Comparison of ENCODE assay signal across 9 mouse cellular contexts in the genomic region with DNA sequence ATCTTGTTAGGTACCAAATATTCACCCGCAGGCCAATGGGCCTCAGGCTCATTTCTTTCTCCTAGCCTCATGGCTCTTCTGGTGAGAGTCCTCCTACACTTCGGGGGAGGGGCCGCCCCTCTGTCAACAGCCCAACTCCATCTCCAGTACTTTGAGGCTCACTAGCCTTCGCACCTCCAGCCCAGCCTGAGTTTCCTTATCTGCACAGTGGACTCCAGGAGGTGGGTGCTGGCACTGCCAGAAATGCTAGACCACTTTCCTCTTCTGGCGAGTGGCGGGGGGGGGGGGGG. TPM values are rescaled to one million over a fixed set of nuclear protein-coding genes. Genes with fewer than 3 reads are reported as not detected.
DNase-seq lines count a peak whose midpoint lies in the region; ATAC-seq and TF ChIP-seq lines count a peak whose summit lies in the region.
"Had no signal": no experiment of that assay in that cellular context is flagged by ENCODE, and none has a peak within 500 bp of the region (broad histone marks: within the 10 kb centered on the region; RNA-seq: fewer than 3 reads in every experiment).

No protein-coding gene starts in this region.

- no peak overlapping the region for H3K9ac ChIP-seq in liver, embryonic 12.5 days
- no peak overlapping the region for H3K9ac ChIP-seq in liver, postnatal 0 days (replicated peaks)
- H3K9ac ChIP-seq in heart, embryonic 15.5 days, result 0 out of 2 replicates have a peak overlapping the region, but pooled peaks have one; percentile 48
- H3K9ac ChIP-seq in midbrain, embryonic 16.5 days (ENCODE audit: low read depth, low read length), result peak overlapping the region; percentile 48

- no peak overlapping the region for H3K4me2 ChIP-seq in liver, embryonic 12.5 days
- H3K4me2 ChIP-seq in liver, postnatal 0 days (ENCODE audit: low read depth, low read length), result no peak overlapping the region
- H3K4me2 ChIP-seq in heart, embryonic 15.5 days, result peak overlapping the region; percentile 66; the same call in 1 of the 2 replicates
- no peak overlapping the region for H3K4me2 ChIP-seq in midbrain, embryonic 16.5 days (ENCODE audit: low read length)

- H3K4me3 ChIP-seq in liver, embryonic 12.5 days, result no peak overlapping the region
- no peak overlapping the region for H3K4me3 ChIP-seq in liver, postnatal 0 days (ENCODE audit: low read depth, low read length)
- no peak overlapping the region for H3K4me3 ChIP-seq in heart, embryonic 15.5 days
- no peak overlapping the region for H3K4me3 ChIP-seq in midbrain, embryonic 16.5 days (ENCODE audit: low read depth, low read length)
- H3K4me3 ChIP-seq: left cerebral cortex, adult 2 months had no signal

- peaks cover 47% of the 10 kb centered on the region for H3K4me1 ChIP-seq in liver, embryonic 12.5 days
- peaks cover 27% of the 10 kb centered on the region for H3K4me1 ChIP-seq in liver, postnatal 0 days (ENCODE audit: insufficient read depth)
- H3K4me1 ChIP-seq in heart, embryonic 15.5 days (replicated peaks), result peaks cover 49% of the 10 kb centered on the region
- peaks cover 47% of the 10 kb centered on the region for H3K4me1 ChIP-seq in midbrain, embryonic 16.5 days (ENCODE audit: control insufficient read depth, insufficient read depth, low read length)

- no peaks in the 10 kb centered on the region for H3K9me3 ChIP-seq in liver, embryonic 12.5 days (replicated peaks)
- H3K9me3 ChIP-seq in liver, postnatal 0 days (ENCODE audit: low read length), result no peaks in the 10 kb centered on the region
- no peaks in the 10 kb centered on the region for H3K9me3 ChIP-seq in heart, embryonic 15.5 days (replicated peaks)
- H3K9me3 ChIP-seq in midbrain, embryonic 16.5 days (replicated peaks; ENCODE audit: control insufficient read depth, low read length, poor library complexity, severe bottlenecking), result no peaks in the 10 kb centered on the region

- WGBS in liver, embryonic 12.5 days (ENCODE audit: insufficient replicate concordance), result 12% methylated on average over 6 of the region's 6 CpGs
- WGBS in liver, postnatal 0 days (ENCODE audit: insufficient replicate concordance), result 11% methylated on average over 5 of the region's 6 CpGs
- WGBS in heart, embryonic 15.5 days, result 6% methylated on average over 6 of the region's 6 CpGs
- 26% methylated on average over 4 of the region's 6 CpGs for WGBS in midbrain, embryonic 16.5 days

- peaks cover 75% of the 10 kb centered on the region for H3K27me3 ChIP-seq in liver, embryonic 12.5 days (replicated peaks)
- H3K27me3 ChIP-seq in liver, postnatal 0 days (ENCODE audit: insufficient read depth, low read length), result peaks cover 14% of the 10 kb centered on the region; the same call in 1 of the 2 replicates
- H3K27me3 ChIP-seq in heart, embryonic 15.5 days, result no peaks in the 10 kb centered on the region
- no peaks in the 10 kb centered on the region for H3K27me3 ChIP-seq in midbrain, embryonic 16.5 days (ENCODE audit: control insufficient read depth, insufficient read depth, low read depth, low read length)

- no peak for TF ChIP-seq EP300 in liver, postnatal 0 days (IDR thresholded peaks at IDR 0.05; ENCODE audit: low read depth)

- no peaks in the 10 kb centered on the region for H3K36me3 ChIP-seq in liver, embryonic 12.5 days
- no peaks in the 10 kb centered on the region for H3K36me3 ChIP-seq in liver, postnatal 0 days (replicated peaks; ENCODE audit: insufficient read depth, low read length)
- no peaks in the 10 kb centered on the region for H3K36me3 ChIP-seq in heart, embryonic 15.5 days
- no peaks in the 10 kb centered on the region for H3K36me3 ChIP-seq in midbrain, embryonic 16.5 days (ENCODE audit: control insufficient read depth, insufficient read depth, low read length)

- 0 out of 2 replicates have a peak overlapping the region, but pooled peaks have one; percentile 37 for H3K27ac ChIP-seq in liver, embryonic 12.5 days
- no peak overlapping the region for H3K27ac ChIP-seq in liver, postnatal 0 days (ENCODE audit: low read depth)
- peak overlapping the region; percentile 77 for H3K27ac ChIP-seq in heart, embryonic 15.5 days
- H3K27ac ChIP-seq in midbrain, embryonic 16.5 days (ENCODE audit: low read length), result peak overlapping the region; percentile 20; the same call in 1 of the 2 replicates
- H3K27ac ChIP-seq: left cerebral cortex, adult 2 months had no signal

- no peak for TF ChIP-seq CTCF in liver, postnatal 0 days (IDR thresholded peaks at IDR 0.05; ENCODE audit: low read depth)

- ATAC-seq in liver, embryonic 12.5 days, result no peak
- no peak for ATAC-seq in liver, postnatal 0 days
- ATAC-seq in heart, embryonic 15.5 days (replicated peaks; ENCODE audit: insufficient number of reproducible peaks, insufficient read depth, low FRiP score, low read depth), result no peak
- no peak for ATAC-seq in midbrain, embryonic 16.5 days

- DNase-seq in embryo, embryonic 10.5 days (ENCODE audit: low spot score), result peak; percentile 45
- no peak for DNase-seq in embryo, embryonic 10 days (ENCODE audit: low spot score)
- no peak for DNase-seq in liver, postnatal 0 days
- no peak for DNase-seq in adrenal gland, postnatal 36 days
- DNase-seq in frontal cortex, postnatal 36 days (ENCODE audit: low spot score in 2 of 2), result no peak

RNA-seq across cellular contexts. Expression of a gene that starts 10.9 kb away (rescaled TPM):
- 0.31 TPM in 1 of 2 replicates, not detected in the other for polyA plus RNA-seq in liver, embryonic 12.5 days (2016; fragmentation: Nextera tagmentation; extraction: Ambion mirVana)
- 0.22 TPM in 2 replicates for polyA plus RNA-seq in liver, postnatal 0 days (2015; fragmentation: Nextera tagmentation; extraction: Ambion mirVana)
- polyA plus RNA-seq in heart, embryonic 15.5 days (2015; fragmentation: Nextera tagmentation; extraction: Ambion mirVana), result 1.1 and 1.5 TPM in 2 replicates
- 0.62 TPM in 2 replicates for polyA plus RNA-seq in midbrain, embryonic 16.5 days (2015; fragmentation: Nextera tagmentation; extraction: Ambion mirVana)
- total RNA-seq in adrenal gland, postnatal 36 days (2021), result 1 to 10 TPM in 1 of 2 experiments, under 1 TPM in 1; 0.40 to 2.1 TPM

Comparison
In these comparisons a context has a peak if more than half of its experiments do, and no peak if none do; other contexts are left out.
1. H3K9ac ChIP-seq: peak in heart, embryonic 15.5 days (single experiment) and midbrain, embryonic 16.5 days (single experiment); none in liver, embryonic 12.5 days (single experiment) and liver, postnatal 0 days (single experiment).